Mouse (Mus musculus) brain, embryonic 18.5 days (tissue): Measurements from ENCODE around the gene Eps15.

ENCODE experiments used
- DNase-seq: peaks from one replicate; pipeline ENCODE4 v3.0.0-alpha.2; 2012; ENCODE audit warnings: low read depth, low spot score

Gene Eps15

GRCm38 (mm10) chr4:109268903-109269302, 11.2 kb upstream of the Eps15 start:
- DNase-seq, result no peak

- no peak for DNase-seq
Measured at GRCm38 (mm10) chr4:109271803-109272202, 8.3 kb upstream of the Eps15 start.

- DNase-seq, result no peak
Measured at GRCm38 (mm10) chr4:109273586-109274240, 6.4 kb upstream of the Eps15 start.

- DNase-seq, result no peak
Measured at GRCm38 (mm10) chr4:109280459-109281160, 542 bp downstream of the Eps15 start.

DNA sequence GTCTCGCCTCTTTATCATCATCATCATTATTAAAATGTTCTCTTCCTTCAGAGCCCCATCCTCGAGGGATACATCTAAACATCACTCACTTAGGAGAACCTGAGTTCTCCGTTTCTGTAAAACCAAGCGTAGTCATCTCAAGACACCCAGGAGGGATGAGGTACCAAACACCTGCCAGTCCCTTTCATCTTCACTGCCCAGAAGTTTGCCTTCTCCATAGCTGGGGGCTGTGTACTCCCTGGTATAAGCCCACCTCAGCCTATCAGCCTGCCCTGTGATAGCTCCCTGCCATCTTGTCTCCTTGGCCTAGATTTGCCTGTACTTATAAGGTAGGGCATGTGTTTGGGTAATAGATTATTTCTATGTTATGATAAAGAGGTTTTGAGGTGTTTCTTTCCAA, 1.1 kb downstream of the Eps15 start:
- no peak for DNase-seq

DNA sequence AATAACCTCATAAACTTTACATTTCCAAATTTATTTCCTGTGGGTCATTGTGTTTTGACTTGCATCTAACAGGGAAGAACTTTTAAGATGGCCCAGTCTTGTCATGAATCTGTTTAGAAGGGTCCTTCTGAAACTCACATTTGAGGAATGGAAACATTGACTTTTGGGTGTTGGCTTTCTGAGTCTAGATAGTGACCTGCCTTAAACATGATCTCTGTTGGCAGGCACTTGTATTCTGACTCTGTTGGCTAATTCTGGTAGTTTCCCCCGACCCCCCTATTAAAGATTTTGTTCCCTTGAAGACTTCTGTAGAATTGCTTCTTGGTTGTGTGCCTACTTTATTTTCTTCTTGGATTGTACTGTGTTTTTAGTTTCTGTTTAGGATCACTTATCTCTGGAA, 1.9 kb downstream of the Eps15 start:
- DNase-seq, result no peak

DNA sequence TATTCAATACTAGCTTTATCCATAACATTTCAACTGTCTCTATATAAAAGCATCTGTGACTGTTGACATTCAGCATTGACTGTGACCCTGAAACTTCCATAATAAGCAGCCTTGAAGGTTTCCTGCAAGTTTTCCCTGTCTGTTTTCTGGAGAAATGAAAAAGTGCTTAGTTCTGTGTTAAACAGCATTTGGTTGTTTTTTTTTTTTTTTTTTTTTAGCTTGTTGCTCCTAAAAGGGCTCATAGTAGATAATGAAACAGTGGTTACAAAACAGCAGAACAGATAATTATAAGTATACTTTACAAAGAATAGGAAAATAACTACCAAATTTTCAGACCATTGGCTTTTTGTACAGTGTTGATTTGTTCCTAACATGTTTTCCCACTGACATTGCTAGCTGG, 14.6 kb downstream of the Eps15 start:
- DNase-seq, result no peak

DNA sequence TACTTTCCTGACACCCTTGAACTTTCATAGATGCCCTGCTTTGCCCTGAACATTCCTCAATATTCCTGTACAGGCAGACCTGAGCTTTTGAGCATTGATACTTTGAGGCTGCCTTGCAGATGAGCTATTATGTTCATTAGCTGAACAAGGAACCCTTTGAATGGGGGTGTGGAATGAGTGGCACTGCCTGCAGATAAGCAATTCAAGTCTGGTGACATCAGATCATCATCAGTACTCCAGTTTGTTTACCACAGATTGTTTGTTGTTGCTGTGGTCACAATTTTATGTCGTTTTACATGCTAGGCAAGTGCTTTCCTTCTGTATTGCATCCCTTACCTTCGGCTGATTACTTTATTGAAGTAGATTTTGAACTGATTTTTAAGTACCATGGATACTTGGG, 16.4 kb downstream of the Eps15 start:
- DNase-seq, result no peak

GRCm38 (mm10) chr4:109299136-109299535, 19.1 kb downstream of the Eps15 start:
- DNase-seq, result no peak

DNA sequence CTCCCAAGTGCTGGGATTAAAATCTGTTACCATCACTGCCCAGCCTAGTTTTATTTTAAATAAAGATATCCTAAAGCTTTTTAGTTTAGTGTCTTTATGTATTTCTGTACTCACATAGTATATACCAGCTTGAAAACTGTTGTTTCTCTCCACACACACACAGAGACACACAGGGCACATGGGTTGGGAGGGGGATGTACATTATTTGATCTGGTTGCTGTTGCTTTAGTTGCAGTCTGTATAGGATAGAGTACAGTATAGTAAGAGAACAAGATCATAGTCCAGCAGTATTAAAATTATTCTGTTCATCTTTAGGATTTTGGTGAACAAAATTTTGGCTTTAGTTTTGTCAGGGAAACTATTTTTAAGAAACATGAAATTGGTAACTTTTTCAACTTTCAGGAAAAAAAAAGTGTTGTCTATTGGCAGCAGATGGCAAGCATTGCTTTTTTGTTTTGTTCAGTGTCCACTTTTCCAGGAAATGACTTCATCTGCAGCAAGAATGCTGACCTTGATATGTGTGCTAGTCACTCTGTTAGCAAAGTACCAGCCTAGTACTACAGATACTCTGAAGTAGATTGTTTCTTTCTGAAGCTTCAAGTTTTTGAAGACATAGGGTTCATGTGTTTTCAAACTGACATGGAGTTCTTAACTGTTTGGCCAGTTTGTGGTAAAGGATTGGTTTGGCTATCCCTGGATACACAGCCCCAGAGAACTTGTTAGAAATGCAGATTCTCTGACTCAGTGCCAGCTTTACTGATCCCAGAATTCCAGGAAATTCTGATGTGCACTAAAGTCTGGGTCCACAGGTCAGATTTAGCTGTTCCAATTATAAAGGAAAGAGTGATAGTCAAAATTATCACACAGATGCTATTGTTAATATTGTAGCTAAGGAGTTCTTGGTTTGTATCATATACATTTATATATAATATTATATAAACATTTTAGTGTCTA, 37.1 kb downstream of the Eps15 start:
- no peak for DNase-seq

- no peak for DNase-seq
Measured at GRCm38 (mm10) chr4:109336796-109337195, 56.7 kb downstream of the Eps15 start.

GRCm38 (mm10) chr4:109341222-109341621, 61.2 kb downstream of the Eps15 start:
- no peak for DNase-seq

- DNase-seq, result peak; percentile 81
Measured at GRCm38 (mm10) chr4:109342783-109343485, 62.9 kb downstream of the Eps15 start.

DNA sequence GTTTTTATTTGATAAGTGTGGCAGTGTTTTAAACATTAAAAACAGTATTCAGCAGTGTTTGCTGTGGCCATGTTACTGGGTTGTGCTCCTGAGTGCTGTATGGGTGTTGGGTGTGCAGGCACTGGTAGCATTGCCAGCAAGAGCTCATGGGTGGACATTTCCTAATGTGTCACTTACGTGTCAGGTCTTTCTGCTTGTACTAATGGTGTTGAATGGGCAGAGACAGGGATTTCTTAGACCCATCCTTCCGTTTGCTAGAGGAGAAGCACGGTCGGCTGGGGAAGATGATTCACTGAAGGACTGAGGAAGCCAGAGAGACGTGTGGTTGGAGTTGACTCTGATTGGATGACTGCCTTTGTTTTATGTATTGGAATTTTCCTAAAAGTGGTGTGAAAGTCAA, 63.8 kb downstream of the Eps15 start:
- DNase-seq, result no peak

DNA sequence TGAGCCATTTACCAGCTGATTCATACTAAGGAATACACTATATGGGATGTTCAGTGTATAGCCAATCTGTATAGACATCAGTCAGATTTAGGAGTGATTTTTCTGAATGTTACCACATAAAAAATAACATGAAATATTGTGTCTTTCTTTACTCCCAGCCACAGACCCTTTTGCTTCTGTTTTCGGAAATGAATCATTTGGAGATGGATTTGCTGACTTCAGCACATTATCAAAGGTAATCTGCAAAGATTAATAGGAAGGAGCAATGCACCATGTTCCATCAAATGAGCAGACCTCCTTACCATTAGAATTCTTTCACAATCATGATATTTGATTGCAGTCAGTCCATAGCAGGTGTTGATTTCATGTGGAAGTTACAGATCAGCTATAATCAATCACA, 98.0 kb downstream of the Eps15 start:
- no peak for DNase-seq

GRCm38 (mm10) chr4:109382457-109382856, 102.4 kb downstream of the Eps15 start:
- no peak for DNase-seq

DNA sequence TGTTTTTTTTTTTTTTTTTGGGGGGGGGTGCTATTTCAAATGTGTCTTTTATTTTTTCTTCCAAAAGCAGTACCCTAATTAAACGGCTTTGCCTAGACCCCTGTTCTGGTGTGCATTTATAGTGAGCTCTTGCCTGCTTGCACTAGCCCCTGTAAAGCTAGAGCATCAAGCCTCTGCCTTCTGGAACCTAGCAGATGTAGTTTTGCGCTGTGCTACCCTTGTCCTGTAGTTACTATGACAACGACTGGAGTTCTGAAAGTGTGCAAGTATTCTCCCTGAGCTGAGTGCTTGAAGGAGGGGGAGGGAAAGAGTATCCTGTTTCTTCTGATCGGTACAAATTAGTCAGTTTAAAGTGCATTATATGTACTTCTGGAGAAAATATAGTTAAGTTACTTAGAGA, 105.5 kb downstream of the Eps15 start:
- no peak for DNase-seq

DNA sequence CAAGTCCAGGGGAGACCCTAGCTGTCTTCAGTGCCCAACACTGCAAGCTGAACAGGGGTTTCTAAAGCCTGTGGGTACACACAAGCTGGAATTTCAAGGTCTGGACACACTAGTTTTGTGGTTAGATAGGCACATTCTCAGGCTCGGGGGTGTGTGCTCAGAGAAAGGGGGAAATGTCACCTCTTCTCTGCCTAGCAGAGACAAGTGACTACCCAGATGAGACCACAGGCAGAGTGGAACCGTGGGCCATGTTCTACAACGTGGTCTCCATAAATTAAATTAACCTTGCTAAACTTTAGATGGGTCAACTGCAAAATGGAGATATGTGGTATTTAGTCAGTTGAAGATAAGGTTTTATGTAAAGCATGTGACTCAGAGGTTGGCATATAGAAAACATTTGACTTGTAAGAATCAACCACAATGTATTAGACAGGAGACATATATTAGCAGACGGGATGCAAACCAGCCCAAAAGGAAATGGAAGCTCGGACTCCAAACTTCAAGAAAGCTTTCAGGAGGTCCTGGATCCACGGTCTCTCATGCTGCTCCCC, 113.2 kb downstream of the Eps15 start:
- DNase-seq, result no peak

DNA sequence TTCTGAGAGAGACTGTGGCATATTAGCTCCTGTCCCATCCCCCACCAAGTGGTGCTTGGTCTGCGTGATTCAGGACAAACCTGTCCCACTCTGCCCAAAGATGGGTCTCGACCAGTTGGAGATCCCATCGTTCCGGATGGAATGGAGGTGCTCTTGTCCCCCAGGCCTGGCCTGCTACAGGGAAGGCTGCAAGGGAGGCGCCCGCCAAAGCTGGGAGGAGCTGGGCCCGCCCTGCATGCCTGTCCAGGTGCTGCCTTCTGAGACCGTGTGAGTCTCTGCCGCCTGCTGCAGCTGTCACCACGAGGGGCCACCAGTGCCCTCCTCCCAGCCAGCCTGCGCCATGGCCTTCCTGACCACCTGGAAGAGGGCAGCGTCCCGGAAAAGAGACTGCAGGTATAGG, 113.8 kb downstream of the Eps15 start:
- no peak for DNase-seq

DNA sequence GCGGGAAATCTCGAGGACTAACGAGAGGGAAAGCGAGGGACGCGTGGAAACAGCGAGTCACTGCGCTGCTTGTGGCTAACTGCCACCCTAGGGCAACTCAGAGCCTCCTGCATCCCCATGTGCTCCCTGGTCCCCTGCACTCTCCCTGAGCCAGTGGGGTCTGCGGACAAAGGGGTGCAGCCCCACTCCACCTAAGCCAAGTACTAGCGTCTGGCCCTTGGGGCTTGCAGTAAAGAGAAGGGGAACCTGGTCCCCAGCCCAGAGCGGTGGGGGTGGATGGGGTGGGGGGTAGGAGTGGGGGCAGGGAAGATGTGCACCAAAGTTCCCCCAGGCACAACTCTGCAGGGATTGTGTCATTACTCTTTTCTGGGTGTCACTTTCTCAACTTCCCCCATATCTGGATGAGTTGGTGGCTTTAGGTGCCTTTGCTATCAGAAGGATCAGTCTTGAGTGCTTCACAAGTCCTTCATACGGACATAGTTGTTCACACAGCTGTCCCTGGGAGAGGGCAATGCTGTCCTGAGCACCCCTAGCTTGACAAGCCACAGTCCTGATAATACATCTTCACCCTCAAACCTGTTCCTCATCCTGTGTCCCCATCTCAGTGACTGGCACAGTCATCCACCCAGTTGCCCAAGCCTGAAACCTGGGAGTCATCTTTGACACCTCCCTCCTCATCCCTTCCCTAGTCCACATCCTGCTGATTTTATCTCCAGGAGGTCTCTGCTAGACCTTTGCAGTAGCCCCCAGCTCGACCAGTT, 114.4 kb downstream of the Eps15 start:
- no peak for DNase-seq
